Mouse (Mus musculus): ENCODE results near the gene Ctdsp2.

Ctdsp2 gene

DNA sequence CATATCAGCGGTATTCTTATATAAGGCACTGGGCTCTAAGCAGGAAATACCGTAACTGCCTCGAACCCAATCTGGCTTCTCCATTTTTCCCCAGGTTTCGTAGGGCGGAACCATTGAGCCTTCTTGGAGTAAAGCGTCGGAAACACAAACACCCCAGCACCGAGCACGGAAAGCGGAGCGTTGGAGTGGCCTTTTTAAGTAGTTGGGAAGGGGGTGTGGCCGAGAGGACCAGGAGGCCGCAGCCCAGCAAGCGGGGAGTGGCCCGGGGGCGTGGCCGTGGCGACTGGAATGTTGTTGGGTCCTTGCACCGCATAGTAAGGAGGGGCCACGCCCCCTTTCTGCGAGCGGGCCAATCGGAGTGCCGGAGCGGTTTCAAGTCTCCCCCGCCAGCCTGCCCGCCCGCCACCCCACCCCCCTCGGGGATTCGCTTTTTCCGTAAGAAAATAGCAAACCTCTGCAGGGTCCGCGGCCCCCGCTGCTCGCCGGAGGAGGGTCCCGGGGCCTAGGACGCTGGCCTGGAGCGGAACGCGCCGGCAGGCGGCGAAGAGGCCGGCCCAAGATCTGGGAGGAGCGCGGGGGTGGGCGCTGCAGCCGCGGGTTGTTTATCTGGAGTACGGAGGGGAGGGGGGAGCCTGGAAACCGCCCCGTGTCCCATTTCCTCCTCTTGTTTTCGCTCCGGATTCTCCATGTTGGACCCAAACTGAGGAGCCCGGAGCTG lies at the start of gene Ctdsp2:
Ctdsp2 (plus strand) TSS at position 441 of the 718 bp plus-strand sequence.
- DNase-seq (ENCODE audit: low read depth): peak; percentile 97

DNA sequence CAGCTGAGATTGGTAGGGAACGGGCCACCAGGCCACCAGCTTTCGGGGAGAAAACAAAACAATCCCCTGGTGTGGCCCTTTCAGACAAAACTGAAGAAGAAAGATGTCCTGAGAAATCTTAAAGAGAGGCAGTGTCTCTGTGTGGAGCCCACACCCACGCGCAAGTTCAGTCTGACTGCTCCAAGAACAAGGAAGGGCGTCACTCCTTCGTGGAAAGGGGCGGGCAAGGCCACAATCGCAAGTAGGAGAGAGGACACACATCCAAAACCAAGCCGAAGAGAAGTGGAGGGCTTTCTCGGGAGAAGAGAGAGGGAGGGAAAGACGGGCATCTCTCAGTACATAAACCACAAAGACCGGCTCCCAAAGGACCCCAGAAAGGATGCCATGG lies 49.7 kb upstream of the Ctdsp2 start:
- no peak for DNase-seq (ENCODE audit: low read depth)

DNA sequence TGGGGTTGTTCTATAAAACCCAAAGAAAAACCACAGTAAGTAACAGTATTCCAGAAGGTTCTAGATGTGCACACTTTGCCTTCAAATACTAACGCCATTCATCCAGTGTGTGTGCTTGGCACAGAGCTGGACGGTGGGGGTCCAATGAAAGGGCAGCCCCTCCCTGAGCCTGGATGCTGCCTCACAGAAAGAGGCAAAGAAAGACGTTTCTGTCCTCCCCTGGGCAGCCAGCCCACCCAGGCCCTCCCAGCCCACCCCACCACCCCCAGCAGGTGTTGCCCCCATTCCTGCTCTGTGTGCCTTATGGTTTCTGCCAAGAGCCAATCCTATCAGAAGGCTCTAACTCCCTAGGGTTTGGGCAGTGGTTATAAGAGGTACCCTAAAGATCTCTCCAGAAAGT lies 49.0 kb upstream of the Ctdsp2 start:
- DNase-seq (ENCODE audit: low read depth): no peak

DNA sequence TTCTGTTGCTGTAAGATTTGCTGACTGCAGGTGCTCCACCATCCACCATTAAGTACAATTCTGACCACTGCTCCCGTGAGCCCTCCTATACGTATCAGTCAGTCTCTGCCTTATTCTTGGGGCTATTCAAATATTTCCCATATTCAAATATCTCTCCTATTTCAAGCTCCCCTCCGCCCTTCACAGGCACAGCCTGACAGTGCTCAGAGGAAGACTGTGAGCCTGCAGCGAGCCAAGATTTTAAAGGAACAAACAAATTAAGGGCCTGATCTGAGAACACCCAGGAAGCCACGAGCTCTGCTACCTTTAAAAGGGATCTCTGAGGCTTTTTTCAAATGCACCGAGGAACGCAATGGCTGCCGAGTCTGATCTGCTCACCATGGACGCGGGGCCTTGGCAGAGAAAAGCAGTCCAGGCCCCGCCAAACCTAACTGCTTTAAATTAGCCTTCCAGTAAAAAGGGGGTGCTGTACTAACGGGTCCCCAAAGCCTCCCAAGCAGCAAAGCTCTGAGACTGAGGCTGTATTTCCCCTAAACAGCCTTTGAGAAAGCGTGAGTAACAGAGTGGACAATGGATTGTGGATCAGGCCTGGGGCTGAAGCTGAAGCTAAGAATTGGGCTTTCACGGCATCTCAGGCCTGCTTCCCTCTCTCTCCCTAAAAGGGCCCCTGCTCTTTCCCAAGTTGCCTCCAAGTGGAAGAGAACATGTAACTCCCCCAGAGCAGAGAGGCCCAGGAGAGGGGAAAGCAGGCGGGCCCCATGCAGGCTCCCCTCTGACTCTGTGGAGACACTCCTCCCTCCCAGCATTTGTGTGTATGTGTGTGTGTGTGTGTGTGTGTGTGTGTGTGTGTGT lies 48.0 kb upstream of the Ctdsp2 start:
- peak; percentile 35 for DNase-seq (ENCODE audit: low read depth)

DNA sequence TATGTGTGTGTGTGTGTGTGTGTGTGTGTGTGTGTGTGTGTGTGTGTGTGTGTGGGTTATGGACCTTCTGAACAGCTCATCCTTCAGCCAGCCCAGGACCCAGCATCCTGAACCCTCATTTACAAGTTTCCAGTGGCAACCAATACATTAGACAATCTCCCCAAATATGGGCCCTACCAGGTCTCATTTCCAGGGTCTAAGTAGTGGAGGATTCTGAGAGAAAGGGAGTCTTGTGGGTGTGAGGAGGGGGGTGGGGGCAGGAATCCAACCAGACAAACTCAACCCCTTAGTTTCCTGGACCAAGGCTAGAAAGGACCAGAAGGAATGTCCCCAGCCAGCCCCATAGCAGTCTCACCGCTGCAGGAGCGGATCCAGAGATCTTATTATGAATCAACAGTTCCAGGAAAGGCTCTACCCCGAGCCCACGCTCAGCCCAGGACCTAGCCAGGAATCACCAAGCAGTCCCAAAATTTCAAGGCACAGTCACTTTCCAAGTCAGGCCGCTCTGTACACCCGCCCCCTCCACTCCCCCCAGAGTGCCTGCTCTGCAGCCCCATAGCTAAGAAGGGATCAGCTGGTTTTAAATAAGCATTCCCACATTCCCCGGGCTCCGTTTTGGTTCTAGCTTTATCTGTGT lies 47.3 kb upstream of the Ctdsp2 start:
- DNase-seq (ENCODE audit: low read depth): peak; percentile 68

DNA sequence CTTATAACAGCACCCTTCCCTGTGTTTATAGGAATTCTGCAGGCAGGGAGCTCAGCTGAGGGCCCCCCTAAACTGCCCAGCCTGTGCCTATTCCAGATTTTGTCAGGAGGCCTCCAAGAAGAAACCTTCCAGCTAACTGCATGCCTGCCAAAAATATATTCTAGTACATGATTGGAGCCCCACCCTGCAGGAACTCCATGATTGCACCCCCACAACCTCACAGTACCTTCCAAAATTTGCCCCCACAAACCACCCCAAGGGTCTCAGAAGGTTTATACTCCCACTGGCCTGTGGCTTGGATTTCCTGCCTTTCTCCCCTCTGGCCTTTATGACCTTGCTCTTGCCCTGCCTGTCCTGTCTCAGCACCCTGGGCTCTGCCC lies 46.8 kb upstream of the Ctdsp2 start:
- no peak for DNase-seq (ENCODE audit: low read depth)

DNA sequence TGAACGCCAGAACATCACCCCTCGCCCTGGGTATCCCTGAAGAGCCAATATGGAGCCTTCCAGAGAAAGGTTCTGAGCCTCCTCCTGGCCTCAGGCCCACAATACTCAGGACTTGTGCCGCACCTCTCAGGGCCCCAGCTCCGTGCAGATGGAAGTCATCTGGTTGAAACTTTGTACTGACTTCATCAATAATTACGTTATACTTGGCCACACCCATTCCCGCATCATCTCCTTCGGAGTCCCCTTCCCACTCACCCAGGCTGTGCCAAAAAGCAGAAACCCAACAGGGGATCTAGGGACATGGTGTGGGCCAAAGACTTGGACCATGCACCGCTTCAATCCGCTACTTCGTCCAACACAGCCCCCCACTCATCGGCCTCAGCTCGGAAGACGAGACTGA lies 44.0 kb upstream of the Ctdsp2 start:
- DNase-seq (ENCODE audit: low read depth): no peak

DNA sequence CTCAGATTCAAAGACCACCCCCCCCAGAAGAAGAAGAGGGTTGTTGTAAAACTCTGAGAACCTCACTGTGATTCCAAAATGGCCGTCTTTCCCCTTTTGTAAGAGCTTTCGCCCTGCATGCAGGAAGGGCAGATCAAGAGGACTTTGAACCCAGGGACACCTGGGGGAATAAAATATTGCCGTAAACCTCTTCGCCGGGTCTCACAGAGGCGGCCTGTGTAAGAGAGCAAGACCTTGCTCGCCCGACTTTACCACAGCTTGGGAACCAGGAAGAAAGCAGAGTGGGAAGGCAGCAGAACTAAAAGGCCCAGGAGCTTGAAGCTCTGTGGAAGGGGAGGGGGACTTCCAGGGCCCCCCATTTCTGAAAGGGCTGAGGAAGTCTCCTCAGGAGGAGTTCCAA lies 43.4 kb upstream of the Ctdsp2 start:
- no peak for DNase-seq (ENCODE audit: low read depth)

DNA sequence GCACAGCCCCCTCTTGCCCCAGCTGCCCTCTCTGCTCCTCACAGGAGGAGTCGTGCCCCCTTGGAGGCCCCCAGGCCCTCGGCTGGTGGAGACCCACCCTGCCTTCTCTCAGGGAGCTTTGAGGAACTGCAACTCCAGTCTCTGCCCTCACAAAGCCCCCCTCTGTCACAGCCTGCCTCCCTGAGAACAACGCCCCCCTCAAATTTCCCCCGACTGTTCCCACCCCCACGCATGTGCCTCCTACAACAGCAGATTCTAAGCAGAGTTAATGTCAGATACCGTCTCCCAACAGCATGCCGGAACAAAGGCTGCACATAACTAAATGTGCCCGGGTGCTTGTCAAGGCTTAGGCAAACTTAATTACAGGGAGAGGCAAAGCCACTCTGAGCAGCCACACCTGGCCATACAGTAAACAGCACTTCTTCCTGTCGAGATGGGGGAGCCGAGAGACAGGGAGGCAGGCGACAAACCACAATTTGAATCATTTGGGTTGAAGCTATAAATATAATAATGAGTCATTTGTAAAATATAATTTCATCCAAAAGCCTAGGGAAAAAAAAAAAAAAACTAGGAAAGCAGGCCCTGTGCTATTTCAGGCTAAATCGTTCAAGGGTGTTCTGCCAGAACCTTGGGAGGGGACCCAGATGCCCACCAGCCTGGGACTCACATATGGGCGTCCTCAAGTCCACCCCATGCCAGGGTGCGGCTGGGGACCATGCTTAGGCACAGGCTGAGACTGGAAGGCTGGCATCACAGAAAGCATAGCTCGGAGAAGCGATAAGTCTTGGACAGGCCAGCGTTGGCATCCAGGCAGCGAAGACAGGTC lies 42.7 kb upstream of the Ctdsp2 start:
- peak; percentile 54 for DNase-seq (ENCODE audit: low read depth)

DNA sequence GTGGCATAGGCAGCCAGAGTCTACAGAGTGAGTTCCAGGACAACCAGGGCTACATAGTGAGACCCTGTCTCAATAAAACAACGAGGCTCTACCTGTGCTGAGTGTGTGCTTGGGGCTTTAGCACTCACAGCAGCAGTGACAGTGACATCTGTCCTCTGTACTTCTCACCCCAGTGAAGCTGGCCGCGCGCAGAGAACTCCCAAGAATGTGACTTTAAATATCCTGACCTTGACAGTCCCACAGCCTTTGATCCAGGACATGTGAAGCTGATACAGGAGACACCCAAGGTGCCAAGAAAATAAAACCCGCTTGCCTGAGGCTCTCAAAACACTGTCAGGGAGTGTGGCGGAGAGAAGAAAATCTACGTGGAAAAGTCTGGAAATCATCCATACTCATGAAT lies 37.6 kb upstream of the Ctdsp2 start:
- no peak for DNase-seq (ENCODE audit: low read depth)

DNA sequence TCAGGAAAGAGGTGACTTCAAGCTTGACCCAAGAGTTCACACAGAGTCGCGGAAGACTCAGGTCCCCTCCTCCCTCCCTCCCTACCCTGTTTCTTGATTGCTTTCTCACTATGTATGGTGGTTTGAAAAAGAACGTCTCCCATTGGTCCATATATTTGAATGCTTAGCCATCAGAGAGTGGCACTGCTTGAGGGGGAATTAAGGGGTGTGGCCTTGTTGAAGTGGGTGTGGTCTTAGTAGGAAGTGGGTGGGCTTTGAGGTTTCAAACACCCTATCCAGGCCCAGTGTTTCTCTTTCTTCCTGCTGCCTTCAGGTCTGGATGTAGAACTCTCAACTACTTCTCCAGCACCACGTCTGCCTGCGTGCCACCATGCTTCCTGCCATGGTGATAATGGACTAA lies 33.0 kb upstream of the Ctdsp2 start:
- no peak for DNase-seq (ENCODE audit: low read depth)

DNA sequence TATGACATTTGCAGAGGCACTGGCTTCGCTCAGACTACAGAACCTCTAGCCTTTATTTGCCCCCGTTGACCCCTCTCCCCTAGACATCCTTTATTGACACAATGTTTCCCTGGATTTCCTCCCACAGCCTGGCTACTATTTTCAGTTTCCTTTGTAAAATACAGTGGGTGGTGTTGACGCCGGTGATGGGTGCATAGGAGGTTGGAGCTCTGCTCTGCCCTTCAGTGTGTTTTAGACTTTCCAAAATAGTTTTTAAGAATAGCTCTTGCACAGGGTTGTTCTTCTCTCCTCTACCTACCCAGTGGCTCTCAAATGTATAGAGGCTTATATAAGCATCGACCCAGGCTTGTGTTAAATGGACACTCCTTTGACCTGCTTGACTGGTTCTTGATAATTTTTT lies 28.7 kb upstream of the Ctdsp2 start:
- DNase-seq (ENCODE audit: low read depth): no peak

DNA sequence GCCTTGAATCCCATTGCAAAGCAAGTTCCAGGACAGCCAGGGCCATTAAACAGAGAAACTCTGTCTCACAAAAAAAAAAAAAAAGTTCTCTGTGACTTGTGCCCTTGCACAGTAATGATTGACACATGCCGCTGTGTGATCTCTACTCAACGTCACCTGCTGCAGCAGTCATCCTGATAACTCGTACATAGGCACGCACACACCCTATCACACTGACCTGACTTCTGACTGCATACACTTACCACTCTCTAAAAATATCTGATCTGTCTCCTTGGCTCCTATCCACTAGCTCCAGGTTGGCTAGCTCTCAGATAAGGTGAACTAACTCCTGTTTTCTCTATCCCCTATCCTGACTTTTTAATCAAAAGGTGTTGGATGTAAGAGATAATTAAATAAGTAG lies 27.9 kb upstream of the Ctdsp2 start:
- DNase-seq (ENCODE audit: low read depth): no peak

DNA sequence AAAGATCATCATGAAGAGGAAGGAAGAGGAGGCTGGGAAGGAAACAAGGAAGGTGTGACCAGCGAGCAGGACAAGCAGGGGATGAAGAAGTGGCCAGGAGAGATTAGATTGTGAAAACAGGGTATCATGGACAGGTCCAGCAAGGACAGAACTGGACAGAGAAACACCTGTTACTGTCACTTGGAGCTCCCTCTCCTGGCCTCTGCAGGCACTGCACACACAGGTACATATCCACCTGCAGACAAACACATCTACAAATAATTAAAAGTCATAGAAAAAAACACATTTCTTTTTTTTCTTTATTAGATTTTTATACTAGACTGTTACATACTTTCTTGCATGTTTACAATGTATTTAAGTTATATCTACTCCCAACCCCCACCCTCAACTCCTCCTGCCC lies 26.1 kb upstream of the Ctdsp2 start:
- no peak for DNase-seq (ENCODE audit: low read depth)

DNA sequence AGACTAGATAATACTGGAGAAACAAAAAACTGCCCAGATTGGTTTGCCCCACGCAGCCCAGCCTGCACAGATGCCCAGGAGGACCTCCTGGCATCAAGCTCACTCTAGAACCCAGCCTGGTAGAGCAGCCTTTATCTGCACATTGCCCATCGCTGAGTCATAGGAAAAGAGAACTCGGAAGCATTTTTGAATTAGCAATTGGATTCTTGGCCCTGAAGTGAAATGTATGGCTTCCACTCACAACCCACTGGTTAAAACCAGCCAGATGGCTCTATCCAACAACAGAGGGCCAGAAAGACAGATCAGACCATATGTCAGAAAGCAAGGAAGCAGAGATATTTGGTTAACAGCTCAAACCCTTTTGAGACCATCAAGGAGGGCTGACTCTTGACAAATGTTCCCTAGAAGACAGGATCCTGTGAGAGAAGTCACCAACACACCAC lies 25.5 kb upstream of the Ctdsp2 start:
- DNase-seq (ENCODE audit: low read depth): no peak

DNA sequence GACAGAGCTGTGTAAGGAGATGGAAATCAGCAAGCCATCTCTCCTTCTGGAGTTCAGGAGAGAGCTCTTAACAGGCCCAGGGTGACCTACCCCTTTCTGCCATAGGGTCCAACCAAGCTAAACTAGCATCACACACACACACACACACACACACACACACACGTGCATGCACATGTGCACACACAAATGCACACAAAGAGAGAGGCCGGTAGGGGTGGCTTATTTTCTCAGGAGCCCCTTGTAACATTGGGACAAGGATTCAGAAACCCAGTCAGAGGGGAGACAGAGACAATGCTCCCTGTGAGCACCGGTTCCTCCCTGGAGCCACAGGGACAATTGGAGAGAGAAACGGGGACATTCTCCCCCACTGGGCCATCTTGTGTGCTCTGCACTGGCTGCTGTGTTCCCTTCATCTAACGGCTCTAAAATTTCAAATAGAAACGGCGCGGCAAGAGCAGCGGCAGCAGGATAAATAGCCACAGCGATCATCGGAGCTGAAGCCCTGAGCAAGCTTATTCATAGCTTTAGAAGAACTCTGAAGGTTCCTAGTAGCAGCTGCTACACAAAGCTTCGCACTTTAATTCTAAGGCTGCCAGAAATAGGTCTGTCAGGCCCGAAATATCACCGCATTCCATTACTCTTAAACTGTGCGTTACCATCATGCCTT lies 21.7 kb upstream of the Ctdsp2 start:
- no peak for DNase-seq (ENCODE audit: low read depth)

DNA sequence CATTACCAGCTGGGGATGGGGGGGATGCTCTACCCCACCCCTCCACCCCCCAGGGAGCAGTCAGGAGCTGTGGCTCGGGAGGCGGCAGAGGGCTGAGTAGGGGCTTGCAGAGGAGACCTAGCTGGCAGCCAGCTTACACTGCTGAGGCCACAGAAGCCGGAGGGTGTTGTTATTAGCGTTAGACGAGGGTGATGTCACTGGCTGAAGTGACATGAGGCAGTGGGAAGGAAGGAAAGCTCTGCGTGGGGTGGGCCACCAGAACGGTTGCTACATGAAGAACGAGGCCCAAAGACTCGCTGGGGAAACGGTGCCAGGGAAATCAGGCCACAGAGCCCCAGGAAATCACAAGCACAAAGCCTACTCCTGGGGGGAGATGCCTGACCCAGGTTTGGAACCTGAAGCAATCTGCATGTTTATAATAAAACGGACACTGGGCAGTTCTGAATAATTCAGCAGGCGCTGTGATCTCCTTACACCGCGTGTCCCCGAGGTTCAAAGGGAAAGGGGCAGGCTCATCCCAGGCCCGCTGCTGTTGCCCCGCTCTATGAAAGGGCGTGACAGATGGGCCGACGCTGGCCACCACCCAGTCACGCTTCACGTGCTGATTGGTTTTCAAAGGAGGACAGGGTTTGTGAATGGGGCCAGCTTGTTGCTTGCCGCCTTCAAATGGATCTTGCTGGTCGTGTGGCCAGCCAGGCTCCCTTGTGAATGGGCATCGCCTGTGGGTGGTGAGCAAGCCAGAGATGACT lies 21.0 kb upstream of the Ctdsp2 start:
- no peak for DNase-seq (ENCODE audit: low read depth)

DNA sequence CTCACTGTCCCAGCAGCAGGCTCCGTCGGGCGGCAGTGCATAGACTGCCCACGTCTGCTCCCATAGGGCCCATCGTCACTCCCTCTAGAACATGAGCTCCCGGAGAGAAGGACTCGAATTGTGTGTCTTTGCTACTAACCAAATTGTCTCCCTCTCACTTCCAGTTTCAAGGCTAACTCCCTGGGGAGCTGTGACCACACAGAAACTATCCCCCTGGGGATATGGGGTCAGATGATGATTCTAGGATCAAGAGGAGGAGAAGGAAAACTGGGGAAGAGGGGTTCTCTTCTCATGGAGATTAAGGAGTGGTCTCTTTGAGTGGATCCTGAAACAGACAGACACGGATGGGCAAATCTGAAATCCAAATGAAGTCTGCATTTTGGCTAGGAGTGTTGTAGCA lies 18.0 kb upstream of the Ctdsp2 start:
- no peak for DNase-seq (ENCODE audit: low read depth)

DNA sequence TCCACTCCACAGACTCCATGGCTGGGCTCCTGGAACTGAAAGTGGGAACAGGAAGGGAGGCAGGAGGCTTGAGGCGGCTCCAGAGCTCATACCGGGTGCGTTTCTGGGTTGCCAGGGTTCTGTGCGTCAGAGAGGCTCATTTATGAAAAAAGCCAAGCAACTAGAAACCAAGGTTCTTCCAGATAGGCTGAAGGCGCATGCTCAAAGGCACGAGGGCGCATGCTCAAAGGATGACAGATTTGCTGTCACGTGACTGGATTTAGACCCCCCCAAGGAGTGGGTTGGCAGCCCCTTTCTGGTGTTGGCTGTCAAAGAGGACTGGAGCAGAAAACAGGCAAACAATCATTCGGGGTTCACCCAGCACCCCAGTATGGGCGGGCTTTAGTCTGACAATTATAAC lies 16.8 kb upstream of the Ctdsp2 start:
- no peak for DNase-seq (ENCODE audit: low read depth)

DNA sequence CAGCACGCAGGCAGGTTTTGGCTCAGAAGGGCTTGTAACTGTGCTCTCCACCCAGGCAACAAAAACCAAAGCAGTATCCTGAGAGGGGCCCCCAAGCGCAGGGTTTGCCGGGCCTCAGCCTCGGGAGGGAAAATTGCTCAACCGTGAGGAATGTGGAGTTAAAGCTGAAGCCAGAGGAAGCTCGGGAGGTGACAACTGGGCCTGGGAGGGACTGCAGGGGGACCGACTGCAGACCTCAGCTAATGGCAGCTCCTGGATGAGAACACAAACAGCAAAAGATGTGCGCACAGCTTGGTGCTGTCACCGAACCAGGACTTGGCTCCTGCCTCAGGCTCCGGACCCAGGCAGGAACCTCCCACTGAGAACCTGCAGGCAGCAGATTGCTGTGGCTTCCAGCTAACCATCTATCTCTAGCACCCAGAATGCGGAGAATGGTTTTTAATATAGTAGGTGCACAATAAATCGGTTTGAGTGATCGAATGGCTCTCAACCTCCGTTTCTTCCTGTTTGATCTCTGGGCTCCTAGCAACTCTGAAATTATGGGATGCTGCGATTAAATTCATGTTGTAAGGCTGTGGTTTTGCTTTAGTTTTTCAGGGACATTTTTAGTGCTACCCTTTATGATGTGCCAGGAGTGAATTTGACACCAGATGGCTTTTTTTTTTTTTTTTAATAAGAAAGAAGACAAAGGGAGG lies 16.1 kb upstream of the Ctdsp2 start:
- no peak for DNase-seq (ENCODE audit: low read depth)
